ENCODE assay signal across 8 mouse cellular contexts in genomic region chr6:127766641-127767200, GRCm38 (mm10). TPM values are rescaled to one million over a fixed set of nuclear protein-coding genes. Genes with fewer than 3 reads are reported as not detected.
DNase-seq lines count a peak whose midpoint lies in the region; ATAC-seq and TF ChIP-seq lines count a peak whose summit lies in the region.

No protein-coding gene starts in this region.

- no peak overlapping the region for H3K9ac ChIP-seq in heart, embryonic 12.5 days
- H3K9ac ChIP-seq in embryonic facial prominence, embryonic 11.5 days (replicated peaks; ENCODE audit: low read length), result no peak overlapping the region
- H3K9ac ChIP-seq in hindbrain, postnatal 0 days (replicated peaks; ENCODE audit: low read length), result peak overlapping the region; percentile 67
- peak overlapping the region; percentile 78 for H3K9ac ChIP-seq in midbrain, embryonic 13.5 days (replicated peaks)

- H3K27me3 ChIP-seq in heart, embryonic 12.5 days (replicated peaks), result peaks cover 62% of the 10 kb centered on the region
- H3K27me3 ChIP-seq in embryonic facial prominence, embryonic 11.5 days (ENCODE audit: control insufficient read depth, insufficient read depth, low read length), result peaks cover 56% of the 10 kb centered on the region
- no peaks in the 10 kb centered on the region for H3K27me3 ChIP-seq in hindbrain, postnatal 0 days (ENCODE audit: insufficient read depth, low read length)
- peaks cover 21% of the 10 kb centered on the region; the same call in 1 of the 2 replicates for H3K27me3 ChIP-seq in midbrain, embryonic 13.5 days

- peak overlapping the region; percentile 52 for H3K4me3 ChIP-seq in heart, embryonic 12.5 days
- peak overlapping the region; percentile 46 for H3K4me3 ChIP-seq in embryonic facial prominence, embryonic 11.5 days (ENCODE audit: low read depth, low read length)
- peak overlapping the region; percentile 72 for H3K4me3 ChIP-seq in hindbrain, postnatal 0 days (ENCODE audit: low read length)
- H3K4me3 ChIP-seq in midbrain, embryonic 13.5 days (replicated peaks), result peak overlapping the region; percentile 76

- peaks cover 41% of the 10 kb centered on the region for H3K4me1 ChIP-seq in heart, embryonic 12.5 days (replicated peaks)
- peaks cover 3% of the 10 kb centered on the region for H3K4me1 ChIP-seq in embryonic facial prominence, embryonic 11.5 days (ENCODE audit: control insufficient read depth, insufficient read depth, low read length)
- 0 out of 2 replicates have a peak, but pooled peaks cover 10% of the 10 kb centered on the region for H3K4me1 ChIP-seq in hindbrain, postnatal 0 days (ENCODE audit: insufficient read depth, low read length)
- H3K4me1 ChIP-seq in midbrain, embryonic 13.5 days (replicated peaks), result peaks cover 50% of the 10 kb centered on the region

- H3K4me2 ChIP-seq in heart, embryonic 12.5 days, result peak overlapping the region; percentile 89
- peak overlapping the region; percentile 93 for H3K4me2 ChIP-seq in embryonic facial prominence, embryonic 11.5 days (ENCODE audit: low read depth, low read length)
- peak overlapping the region; percentile 89 for H3K4me2 ChIP-seq in hindbrain, postnatal 0 days (ENCODE audit: low read depth, low read length)
- peak overlapping the region; percentile 92 for H3K4me2 ChIP-seq in midbrain, embryonic 13.5 days (replicated peaks)

- H3K36me3 ChIP-seq in heart, embryonic 12.5 days, result no peaks in the 10 kb centered on the region
- no peaks in the 10 kb centered on the region for H3K36me3 ChIP-seq in embryonic facial prominence, embryonic 11.5 days (replicated peaks; ENCODE audit: control insufficient read depth, insufficient read depth, low read depth, low read length)
- no peaks in the 10 kb centered on the region for H3K36me3 ChIP-seq in hindbrain, postnatal 0 days (ENCODE audit: insufficient read depth, low read length)
- no peaks in the 10 kb centered on the region for H3K36me3 ChIP-seq in midbrain, embryonic 13.5 days

- no peak for TF ChIP-seq CTCF in hindbrain, postnatal 0 days (IDR thresholded peaks at IDR 0.05; ENCODE audit: low read depth)

- WGBS in heart, embryonic 12.5 days, result under 1% methylated on average over 28 of the region's 28 CpGs
- WGBS in embryonic facial prominence, embryonic 11.5 days, result under 1% methylated on average over 28 of the region's 28 CpGs
- under 1% methylated on average over 28 of the region's 28 CpGs for WGBS in hindbrain, postnatal 0 days
- WGBS in midbrain, embryonic 13.5 days, result under 1% methylated on average over 28 of the region's 28 CpGs

- peak; percentile 61 for ATAC-seq in heart, embryonic 12.5 days (ENCODE audit: insufficient number of reproducible peaks, low FRiP score)
- no peak for ATAC-seq in embryonic facial prominence, embryonic 11.5 days (replicated peaks; ENCODE audit: insufficient number of reproducible peaks, low FRiP score, low TSS enrichment, low read depth)
- ATAC-seq in hindbrain, postnatal 0 days, result peak; percentile 65
- ATAC-seq in midbrain, embryonic 13.5 days, result peak; percentile 67
- no peak for ATAC-seq in CD4-positive, CD25-positive, alpha-beta regulatory T cell, adult 4 months

- H3K9me3 ChIP-seq in heart, embryonic 12.5 days (replicated peaks), result no peaks in the 10 kb centered on the region
- no peaks in the 10 kb centered on the region for H3K9me3 ChIP-seq in embryonic facial prominence, embryonic 11.5 days (replicated peaks; ENCODE audit: control insufficient read depth, low read length)
- no peaks in the 10 kb centered on the region for H3K9me3 ChIP-seq in hindbrain, postnatal 0 days (ENCODE audit: low read length)
- no peaks in the 10 kb centered on the region for H3K9me3 ChIP-seq in midbrain, embryonic 13.5 days

- DNase-seq in heart, postnatal 25 days (ENCODE audit: low spot score), result no peak
- DNase-seq in embryonic facial prominence, embryonic 11.5 days (ENCODE audit: low spot score), result peak; percentile 35
- DNase-seq in hindbrain, postnatal 0 days (ENCODE audit: low spot score), result peak; percentile 72
- no peak for DNase-seq in ovary, postnatal 14 days (ENCODE audit: low spot score)
- no peak for DNase-seq in adrenal gland, adult (ENCODE audit: inconsistent age in 2 of 2, low spot score in 1 of 2)

- intact Hi-C loops in heart, postnatal 25 days (cut with DNase I), result no loop called here

- H3K27ac ChIP-seq in heart, embryonic 12.5 days (ENCODE audit: poor library complexity, severe bottlenecking), result peak overlapping the region; percentile 71
- no peak overlapping the region for H3K27ac ChIP-seq in embryonic facial prominence, embryonic 11.5 days (replicated peaks; ENCODE audit: low read depth, low read length)
- peak overlapping the region; percentile 77; the same call in 1 of the 2 replicates for H3K27ac ChIP-seq in hindbrain, postnatal 0 days
- peak overlapping the region; percentile 80 for H3K27ac ChIP-seq in midbrain, embryonic 13.5 days

RNA-seq across cellular contexts. Expression of gene Prmt8, which starts 2.6 kb away (rescaled TPM):
- 0.79 and 0.96 TPM in 2 replicates for polyA plus RNA-seq in heart, embryonic 12.5 days (2016; fragmentation: Nextera tagmentation; extraction: Ambion mirVana)
- total RNA-seq in heart, postnatal 25 days (2021), result not detected
- polyA plus RNA-seq in embryonic facial prominence, embryonic 11.5 days (2014; fragmentation: Nextera tagmentation; extraction: Ambion mirVana), result 4.6 and 5.8 TPM in 2 replicates
- total RNA-seq in hindbrain, postnatal 0 days (2014; rRNA removed), result 24.9 and 28.7 TPM in 2 replicates
- polyA plus RNA-seq in hindbrain, postnatal 0 days (2015; fragmentation: Nextera tagmentation; extraction: Ambion mirVana), result 31.7 and 35.5 TPM in 2 replicates
- polyA plus RNA-seq in midbrain, embryonic 13.5 days (2015; fragmentation: Nextera tagmentation; extraction: Ambion mirVana), result 32.1 and 32.7 TPM in 2 replicates
- polyA plus RNA-seq in CD4-positive, CD25-positive, alpha-beta regulatory T cell, adult 4 months (2017; shearing (Covaris generic)), result not detected

Comparison
In these comparisons a context has a peak if more than half of its experiments do, and no peak if none do; other contexts are left out.
1. ATAC-seq: peak in heart, embryonic 12.5 days (single experiment), hindbrain, postnatal 0 days (single experiment) and midbrain, embryonic 13.5 days (single experiment); none in embryonic facial prominence, embryonic 11.5 days (single experiment) and CD4-positive, CD25-positive, alpha-beta regulatory T cell, adult 4 months (single experiment).
2. H3K9ac ChIP-seq: peak in hindbrain, postnatal 0 days (single experiment) and midbrain, embryonic 13.5 days (single experiment); none in heart, embryonic 12.5 days (single experiment) and embryonic facial prominence, embryonic 11.5 days (single experiment).
3. DNase-seq: peak in embryonic facial prominence, embryonic 11.5 days (single experiment) and hindbrain, postnatal 0 days (single experiment); none in heart, postnatal 25 days (single experiment), ovary, postnatal 14 days (single experiment) and adrenal gland, adult (0 of 2).
4. Peak in every context shown above with its lines, with median percentiles within 50 percentile points of each other: H3K4me2 ChIP-seq and H3K4me3 ChIP-seq.